Mouse (Mus musculus): Measurements from ENCODE around the gene Lama1. TPM values are rescaled to one million over a fixed set of nuclear protein-coding genes. Genes with fewer than 3 reads are reported as not detected.

Lama1 gene
- polyA plus RNA-seq (2014; fragmentation: Nextera tagmentation; extraction: Ambion mirVana): 21.3 and 23.7 TPM in 2 replicates

- Histone ChIP-seq H3K4me1 (ENCODE audit: control insufficient read depth, insufficient read depth, low read length) (peaks cover 18% of the 10 kb centered on the region), H3K4me2 (peak within 1 kb of the TSS; percentile 85), H3K4me3 (ENCODE audit: low read depth, low read length) (peak within 1 kb of the TSS; percentile 86), H3K27me3 (ENCODE audit: control insufficient read depth, insufficient read depth, low read length) (no peaks in the 10 kb centered on the region), H3K9ac (ENCODE audit: low read length) (peak within 1 kb of the TSS; percentile 85), H3K36me3 (ENCODE audit: control insufficient read depth, insufficient read depth, low read length) (no peaks in the 10 kb centered on the region), H3K27ac (ENCODE audit: low read depth, low read length) (peak within 1 kb of the TSS; percentile 85), H3K9me3 (ENCODE audit: control insufficient read depth, low read length) (no peaks in the 10 kb centered on the region)
- ATAC-seq (ENCODE audit: low FRiP score) (peak; percentile 92), DNase-seq (ENCODE audit: low spot score, missing footprints) (peak; percentile 99)
- 2% methylated on average over 32 of the region's 32 CpGs for WGBS
These were observed at the start of gene Lama1 for GRCm38 (mm10) chr17:67696694-67697386. Gene Lama1 (plus strand): TSS chr17:67697259.

DNA sequence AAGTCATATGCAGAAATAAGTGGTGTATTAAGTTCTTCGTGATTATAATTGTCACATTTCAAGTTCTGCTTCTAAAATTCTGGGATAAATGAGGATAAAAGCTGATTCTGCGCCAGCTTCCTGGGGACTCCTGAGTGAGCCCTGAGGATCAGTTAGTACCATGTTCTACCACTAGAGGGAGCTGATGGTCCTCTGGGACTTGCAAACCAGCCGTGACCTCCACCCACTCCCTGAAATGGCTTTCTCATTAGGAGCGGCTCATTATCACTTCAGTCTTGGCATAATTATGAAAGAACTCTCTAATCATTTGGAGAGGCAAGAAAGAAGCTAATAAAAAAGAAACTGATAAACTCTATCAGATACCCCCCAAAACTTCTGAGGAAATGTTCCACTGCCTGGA is 45.6 kb upstream of the Lama1 start:
- Histone ChIP-seq H3K4me3 (ENCODE audit: low read depth, low read length) (no peak overlapping the region), H3K9ac (ENCODE audit: low read length) (no peak overlapping the region), H3K27me3 (ENCODE audit: control insufficient read depth, insufficient read depth, low read length) (no peaks in the 10 kb centered on the region), H3K36me3 (ENCODE audit: control insufficient read depth, insufficient read depth, low read length) (no peaks in the 10 kb centered on the region), H3K9me3 (ENCODE audit: control insufficient read depth, low read length) (no peaks in the 10 kb centered on the region), H3K27ac (ENCODE audit: low read depth, low read length) (no peak overlapping the region), H3K4me2 (no peak overlapping the region), H3K4me1 (ENCODE audit: control insufficient read depth, insufficient read depth, low read length) (no peaks in the 10 kb centered on the region)
- ATAC-seq (ENCODE audit: low FRiP score) (peak; percentile 63; the same call in 1 of the 2 replicates), DNase-seq (ENCODE audit: low spot score, missing footprints) (peak; percentile 96)
- WGBS: 22% methylated on average over 4 of the region's 4 CpGs

DNA sequence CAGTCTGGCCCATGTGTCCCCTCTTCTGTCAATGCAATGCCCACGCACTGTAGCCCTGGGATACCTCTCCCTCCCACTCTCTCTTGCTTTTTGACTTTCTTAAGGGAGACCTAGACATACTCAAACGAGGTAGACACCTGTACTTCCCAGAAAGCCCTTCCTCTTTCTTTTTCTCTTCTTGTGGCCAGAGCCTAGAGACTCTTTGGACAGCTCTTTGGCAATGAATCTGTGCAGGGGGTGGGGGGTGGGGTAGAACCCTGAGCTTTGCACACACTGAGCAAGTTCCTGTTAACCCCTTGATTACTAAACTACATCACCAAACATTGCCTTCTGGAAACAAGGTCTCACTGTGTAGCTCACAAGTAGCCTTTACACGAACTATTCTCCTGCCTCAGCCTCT is 32.8 kb upstream of the Lama1 start:
- Histone ChIP-seq H3K27ac (ENCODE audit: low read depth, low read length) (no peak overlapping the region), H3K4me1 (ENCODE audit: control insufficient read depth, insufficient read depth, low read length) (no peaks in the 10 kb centered on the region), H3K36me3 (ENCODE audit: control insufficient read depth, insufficient read depth, low read length) (no peaks in the 10 kb centered on the region), H3K4me2 (no peak overlapping the region), H3K27me3 (ENCODE audit: control insufficient read depth, insufficient read depth, low read length) (no peaks in the 10 kb centered on the region), H3K9me3 (ENCODE audit: control insufficient read depth, low read length) (no peaks in the 10 kb centered on the region), H3K4me3 (ENCODE audit: low read depth, low read length) (no peak overlapping the region), H3K9ac (ENCODE audit: low read length) (no peak overlapping the region)
- no peak for ATAC-seq (ENCODE audit: low FRiP score)
- WGBS: 76% methylated on average over 3 of the region's 3 CpGs
- no peak for DNase-seq (ENCODE audit: low spot score, missing footprints)

GRCm38 (mm10) chr17:67666981-67667380 is 30.1 kb upstream of the Lama1 start:
- no peak overlapping the region for H3K4me3 ChIP-seq (ENCODE audit: low read depth, low read length)
- no peaks in the 10 kb centered on the region for H3K9me3 ChIP-seq (ENCODE audit: control insufficient read depth, low read length)
- ATAC-seq (ENCODE audit: low FRiP score): no peak
- no peak for DNase-seq (ENCODE audit: low spot score, missing footprints)
- H3K36me3 ChIP-seq (ENCODE audit: control insufficient read depth, insufficient read depth, low read length): no peaks in the 10 kb centered on the region
- H3K27ac ChIP-seq (ENCODE audit: low read depth, low read length): no peak overlapping the region
- no peak overlapping the region for H3K4me2 ChIP-seq
- WGBS: 69% methylated on average over 5 of the region's 5 CpGs
- no peaks in the 10 kb centered on the region for H3K4me1 ChIP-seq (ENCODE audit: control insufficient read depth, insufficient read depth, low read length)
- no peak overlapping the region for H3K9ac ChIP-seq (ENCODE audit: low read length)
- H3K27me3 ChIP-seq (ENCODE audit: control insufficient read depth, insufficient read depth, low read length): no peaks in the 10 kb centered on the region

- ATAC-seq (ENCODE audit: low FRiP score) (peak; percentile 40; the same call in 1 of the 2 replicates), DNase-seq (ENCODE audit: low spot score, missing footprints) (peak; percentile 96)
- Histone ChIP-seq H3K27ac (ENCODE audit: low read depth, low read length) (no peak overlapping the region), H3K4me3 (ENCODE audit: low read depth, low read length) (no peak overlapping the region), H3K36me3 (ENCODE audit: control insufficient read depth, insufficient read depth, low read length) (no peaks in the 10 kb centered on the region), H3K27me3 (ENCODE audit: control insufficient read depth, insufficient read depth, low read length) (no peaks in the 10 kb centered on the region), H3K9me3 (ENCODE audit: control insufficient read depth, low read length) (no peaks in the 10 kb centered on the region), H3K4me1 (ENCODE audit: control insufficient read depth, insufficient read depth, low read length) (no peaks in the 10 kb centered on the region), H3K9ac (ENCODE audit: low read length) (no peak overlapping the region), H3K4me2 (no peak overlapping the region)
- 19% methylated on average over 3 of the region's 3 CpGs for WGBS
These were observed 29.1 kb upstream of the Lama1 start for GRCm38 (mm10) chr17:67667981-67668380.

DNA sequence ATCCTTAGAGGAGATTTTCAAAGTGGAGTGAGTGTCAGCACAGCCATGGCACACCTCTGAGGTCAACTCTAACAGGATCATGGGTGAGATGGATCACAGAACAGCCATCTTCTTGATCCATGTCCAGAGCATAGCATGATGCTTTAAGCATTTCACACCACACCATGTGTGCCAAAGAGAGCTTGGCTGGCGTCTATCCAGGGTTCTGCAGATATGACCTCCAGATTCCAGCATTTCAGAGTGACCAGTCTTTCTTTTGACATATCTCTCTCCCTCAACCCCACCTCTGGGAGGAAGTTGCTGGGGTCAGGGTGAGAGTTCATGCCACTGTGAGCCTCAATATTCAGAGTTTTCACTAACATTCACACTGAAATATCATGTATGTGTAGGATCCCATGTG is 18.5 kb upstream of the Lama1 start:
- Histone ChIP-seq H3K4me3 (ENCODE audit: low read depth, low read length) (no peak overlapping the region), H3K4me1 (ENCODE audit: control insufficient read depth, insufficient read depth, low read length) (no peaks in the 10 kb centered on the region), H3K27me3 (ENCODE audit: control insufficient read depth, insufficient read depth, low read length) (no peaks in the 10 kb centered on the region), H3K27ac (ENCODE audit: low read depth, low read length) (no peak overlapping the region), H3K9me3 (ENCODE audit: control insufficient read depth, low read length) (no peaks in the 10 kb centered on the region), H3K9ac (ENCODE audit: low read length) (no peak overlapping the region), H3K4me2 (no peak overlapping the region), H3K36me3 (ENCODE audit: control insufficient read depth, insufficient read depth, low read length) (no peaks in the 10 kb centered on the region)
- ATAC-seq (ENCODE audit: low FRiP score) (no peak), DNase-seq (ENCODE audit: low spot score, missing footprints) (no peak)
- 77% methylated on average over 1 of the region's 1 CpGs for WGBS

GRCm38 (mm10) chr17:67681084-67681483 is 16.0 kb upstream of the Lama1 start:
- ATAC-seq (ENCODE audit: low FRiP score) (no peak), DNase-seq (ENCODE audit: low spot score, missing footprints) (no peak)
- no peaks in the 10 kb centered on the region for H3K9me3 ChIP-seq (ENCODE audit: control insufficient read depth, low read length)
- WGBS: 73% methylated on average over 6 of the region's 6 CpGs
- H3K27me3 ChIP-seq (ENCODE audit: control insufficient read depth, insufficient read depth, low read length): no peaks in the 10 kb centered on the region
- H3K9ac ChIP-seq (ENCODE audit: low read length): no peak overlapping the region
- peaks cover 7% of the 10 kb centered on the region; the same call in 1 of the 2 replicates for H3K4me1 ChIP-seq (ENCODE audit: control insufficient read depth, insufficient read depth, low read length)
- H3K4me2 ChIP-seq: no peak overlapping the region
- no peak overlapping the region for H3K27ac ChIP-seq (ENCODE audit: low read depth, low read length)
- H3K36me3 ChIP-seq (ENCODE audit: control insufficient read depth, insufficient read depth, low read length): no peaks in the 10 kb centered on the region
- no peak overlapping the region for H3K4me3 ChIP-seq (ENCODE audit: low read depth, low read length)

GRCm38 (mm10) chr17:67685022-67685743 is 11.9 kb upstream of the Lama1 start:
- Histone ChIP-seq H3K4me2 (no peak overlapping the region), H3K9ac (ENCODE audit: low read length) (no peak overlapping the region), H3K4me1 (ENCODE audit: control insufficient read depth, insufficient read depth, low read length) (peaks cover 7% of the 10 kb centered on the region; the same call in 1 of the 2 replicates), H3K9me3 (ENCODE audit: control insufficient read depth, low read length) (no peaks in the 10 kb centered on the region), H3K27me3 (ENCODE audit: control insufficient read depth, insufficient read depth, low read length) (no peaks in the 10 kb centered on the region), H3K36me3 (ENCODE audit: control insufficient read depth, insufficient read depth, low read length) (no peaks in the 10 kb centered on the region), H3K4me3 (ENCODE audit: low read depth, low read length) (no peak overlapping the region), H3K27ac (ENCODE audit: low read depth, low read length) (no peak overlapping the region)
- peak; percentile 55; the same call in 1 of the 2 replicates for ATAC-seq (ENCODE audit: low FRiP score)
- 23% methylated on average over 14 of the region's 14 CpGs for WGBS
- DNase-seq (ENCODE audit: low spot score, missing footprints): peak; percentile 90

DNA sequence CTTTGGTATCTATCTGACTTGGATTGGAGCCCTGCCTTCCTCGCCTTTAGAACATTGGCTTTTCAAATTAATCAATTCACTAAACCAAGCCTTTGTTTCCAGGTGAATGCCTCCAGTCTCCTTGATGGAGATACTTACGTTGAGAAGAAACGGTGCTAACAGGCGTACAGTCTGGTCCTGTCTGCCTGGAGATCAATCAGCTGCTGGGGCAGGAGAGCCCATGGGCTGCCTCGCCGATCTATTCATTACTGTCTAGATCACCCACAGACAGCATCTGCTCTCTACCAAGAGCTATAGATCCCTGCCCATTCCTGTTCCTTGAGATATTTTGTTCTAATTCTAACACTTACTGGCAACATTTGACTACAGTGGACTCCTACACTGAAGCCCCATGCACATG is 9.6 kb upstream of the Lama1 start:
- peaks cover 7% of the 10 kb centered on the region; the same call in 1 of the 2 replicates for H3K4me1 ChIP-seq (ENCODE audit: control insufficient read depth, insufficient read depth, low read length)
- H3K27me3 ChIP-seq (ENCODE audit: control insufficient read depth, insufficient read depth, low read length): no peaks in the 10 kb centered on the region
- no peaks in the 10 kb centered on the region for H3K36me3 ChIP-seq (ENCODE audit: control insufficient read depth, insufficient read depth, low read length)
- ATAC-seq (ENCODE audit: low FRiP score): no peak
- no peaks in the 10 kb centered on the region for H3K9me3 ChIP-seq (ENCODE audit: control insufficient read depth, low read length)
- no peak overlapping the region for H3K9ac ChIP-seq (ENCODE audit: low read length)
- H3K4me3 ChIP-seq (ENCODE audit: low read depth, low read length): no peak overlapping the region
- no peak overlapping the region for H3K4me2 ChIP-seq
- no peak overlapping the region for H3K27ac ChIP-seq (ENCODE audit: low read depth, low read length)
- 64% methylated on average over 6 of the region's 6 CpGs for WGBS
- DNase-seq (ENCODE audit: low spot score, missing footprints): no peak
